Mouse (Mus musculus) lung, embryonic 16.5 days (tissue): ENCODE data around the gene Ppp2r3a. TPM values are rescaled to one million over a fixed set of nuclear protein-coding genes. Genes with fewer than 3 reads are reported as not detected.

ENCODE experiments used
- ATAC-seq: fragments of 200-750 bp; cut with Nextera tagmentation; 2 replicates; pipeline ENCODE4 v1.8.0; 2017; ENCODE audit warnings: low read depth, mild to moderate bottlenecking, moderate library complexity
- H3K27ac ChIP-seq: fragments of 300-500 bp; sonication (generic); 2 replicates; pipeline ENCODE4 v1.5.1; 2014; ENCODE audit warnings: mild to moderate bottlenecking, control low read depth, low read length
- H3K27me3 ChIP-seq: fragments of 300-500 bp; sonication (generic); 2 replicates; pipeline ENCODE4 v1.6.1; 2014; ENCODE audit warnings: low read depth, low read length, mixed read lengths; ENCODE audit not compliant: control insufficient read depth, insufficient read depth
- H3K36me3 ChIP-seq: fragments of 300-500 bp; sonication (generic); 2 replicates; pipeline ENCODE4 v1.6.1; 2014; ENCODE audit warnings: low read length; ENCODE audit not compliant: control insufficient read depth, insufficient read depth
- H3K4me1 ChIP-seq: fragments of 300-500 bp; sonication (generic); replicated peaks from 2 replicates; pipeline ENCODE4 v1.6.1; 2014; ENCODE audit warnings: low read length, mixed read lengths; ENCODE audit not compliant: control insufficient read depth, insufficient read depth
- H3K4me2 ChIP-seq: fragments of 300-500 bp; sonication (generic); 2 replicates; pipeline ENCODE4 v1.6.1; 2014; ENCODE audit warnings: low read depth, low read length, control low read depth
- H3K4me3 ChIP-seq: fragments of 300-500 bp; sonication (generic); 2 replicates; pipeline ENCODE4 v1.5.1; 2014; ENCODE audit warnings: mild to moderate bottlenecking, low read length, control low read depth
- H3K9ac ChIP-seq: fragments of 300-500 bp; sonication (generic); 2 replicates; pipeline ENCODE4 v1.6.1; 2014; ENCODE audit warnings: low read length, control low read depth
- H3K9me3 ChIP-seq: fragments of 300-500 bp; sonication (generic); 2 replicates; pipeline ENCODE4 v1.6.1; 2016; ENCODE audit warnings: low read length; ENCODE audit not compliant: control insufficient read depth
- WGBS: fragments of 180-500 bp; shearing (Covaris S2); extraction: QIAGEN DNeasy Blood & Tissue Kit; methylation state at CpG from one replicate; pipeline ENCODE4 v1.1.7; 2014; 5-methylcytosine and 5-hydroxymethylcytosine counted together
- polyA plus RNA-seq: library from polyadenylated mRNA; unstranded; fragments of >200 nt; fragmentation: Nextera tagmentation; extraction: Ambion mirVana; gene quantifications from 2 replicates; pipeline ENCODE4 v1.2.1, GENCODE M21; 2015

Ppp2r3a gene
- polyA plus RNA-seq, result 11.3 and 12.4 TPM in 2 replicates

- ATAC-seq, result peak; percentile 96
- WGBS, result 1% methylated on average over 31 of the region's 50 CpGs
These were observed at the start of gene Ppp2r3a for GRCm38 (mm10) chr9:101251644-101252337. TSS of gene Ppp2r3a (minus strand) at chr9:101251795.

DNA sequence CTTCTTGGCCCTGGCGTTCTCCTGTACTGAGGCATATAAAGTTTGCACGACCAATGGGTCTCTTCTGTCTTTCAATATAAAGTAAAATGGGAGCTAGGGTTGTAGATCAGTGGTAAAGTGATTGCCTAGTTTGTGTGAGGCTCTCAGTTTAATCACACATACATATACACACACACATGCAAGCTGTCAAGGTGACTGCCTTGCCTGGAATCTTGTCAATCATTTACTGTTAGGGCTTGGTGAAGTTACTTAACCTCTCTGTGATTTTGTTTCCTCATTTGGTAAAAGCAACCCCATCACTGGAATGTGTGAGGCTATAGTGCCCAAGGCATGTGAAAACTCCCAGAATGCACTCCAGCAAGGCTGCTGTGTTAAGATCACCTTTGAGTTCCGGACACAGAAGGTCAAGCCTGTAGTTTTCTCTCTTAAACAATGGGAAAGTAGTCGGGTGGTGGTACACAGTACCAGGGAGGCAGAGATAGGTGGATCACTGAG is 48.9 kb upstream of the Ppp2r3a start:
- Histone ChIP-seq H3K4me2 (no peak overlapping the region), H3K27me3 (no peaks in the 10 kb centered on the region), H3K4me1 (no peaks in the 10 kb centered on the region), H3K36me3 (no peaks in the 10 kb centered on the region), H3K9me3 (no peaks in the 10 kb centered on the region), H3K9ac (no peak overlapping the region), H3K4me3 (no peak overlapping the region), H3K27ac (no peak overlapping the region)
- WGBS, result 84% methylated on average over 4 of the region's 4 CpGs
- no peak for ATAC-seq

More at GRCm38 (mm10) chr9:101251644-101252337, at the start of gene Ppp2r3a:
- no peaks in the 10 kb centered on the region for H3K27me3 ChIP-seq
- H3K4me2 ChIP-seq, result peak within 1 kb of the TSS; percentile 67
- no peaks in the 10 kb centered on the region for H3K9me3 ChIP-seq
- peak within 1 kb of the TSS; percentile 93 for H3K4me3 ChIP-seq
- peak within 1 kb of the TSS; percentile 91 for H3K9ac ChIP-seq
- no peaks in the 10 kb centered on the region for H3K36me3 ChIP-seq
- peaks cover 4% of the 10 kb centered on the region; the same call in 1 of the 2 replicates for H3K4me1 ChIP-seq
- peak within 1 kb of the TSS; percentile 99 for H3K27ac ChIP-seq

GRCm38 (mm10) chr9:101291676-101292660 is 40.4 kb upstream of the Ppp2r3a start:
- H3K4me3 ChIP-seq, result no peak overlapping the region
- H3K9me3 ChIP-seq, result no peaks in the 10 kb centered on the region; the same call in 1 of the 2 replicates
- no peaks in the 10 kb centered on the region for H3K36me3 ChIP-seq
- WGBS, result 64% methylated on average over 19 of the region's 19 CpGs
- H3K4me2 ChIP-seq, result no peak overlapping the region
- no peaks in the 10 kb centered on the region; the same call in 1 of the 2 replicates for H3K4me1 ChIP-seq
- H3K27ac ChIP-seq, result no peak overlapping the region
- ATAC-seq, result no peak
- H3K27me3 ChIP-seq, result no peaks in the 10 kb centered on the region
- no peak overlapping the region for H3K9ac ChIP-seq

DNA sequence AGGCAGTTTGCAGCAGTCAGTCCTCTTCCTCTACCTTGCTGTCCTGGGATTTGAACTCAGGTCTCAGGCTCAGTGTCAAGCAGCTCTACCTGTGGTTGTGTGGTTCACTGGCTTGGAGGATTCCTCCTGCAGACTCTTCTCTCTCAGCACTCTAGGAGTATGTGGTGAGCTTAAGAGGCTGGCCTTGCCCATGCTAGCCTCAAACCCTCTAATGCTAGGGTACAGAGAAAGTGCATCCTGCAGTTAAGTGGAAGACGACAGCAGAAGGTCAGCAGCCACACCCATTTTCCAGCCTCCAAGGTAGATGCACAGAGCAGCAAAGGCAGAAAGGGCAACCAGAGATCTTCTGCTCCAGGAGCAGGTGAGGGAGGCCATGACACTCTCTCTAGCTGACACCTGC is 39.3 kb upstream of the Ppp2r3a start:
- no peak overlapping the region for H3K4me2 ChIP-seq
- no peaks in the 10 kb centered on the region for H3K36me3 ChIP-seq
- H3K27ac ChIP-seq, result no peak overlapping the region
- H3K27me3 ChIP-seq, result no peaks in the 10 kb centered on the region
- no peak overlapping the region for H3K4me3 ChIP-seq
- no peaks in the 10 kb centered on the region; the same call in 1 of the 2 replicates for H3K4me1 ChIP-seq
- ATAC-seq, result no peak
- H3K9ac ChIP-seq, result no peak overlapping the region
- no peaks in the 10 kb centered on the region; the same call in 1 of the 2 replicates for H3K9me3 ChIP-seq
- WGBS, result 69% methylated on average over 1 of the region's 1 CpGs

- H3K4me2 ChIP-seq, result peak overlapping the region; percentile 21
- H3K4me3 ChIP-seq, result 0 out of 2 replicates have a peak overlapping the region, but pooled peaks have one; percentile 1
- H3K4me1 ChIP-seq, result no peaks in the 10 kb centered on the region; the same call in 1 of the 2 replicates
- no peaks in the 10 kb centered on the region for H3K27me3 ChIP-seq
- H3K36me3 ChIP-seq, result no peaks in the 10 kb centered on the region
- H3K9ac ChIP-seq, result no peak overlapping the region
- H3K9me3 ChIP-seq, result no peaks in the 10 kb centered on the region; the same call in 1 of the 2 replicates
- WGBS, result 52% methylated on average over 11 of the region's 11 CpGs
- ATAC-seq, result no peak
- H3K27ac ChIP-seq, result no peak overlapping the region
These were observed 38.2 kb upstream of the Ppp2r3a start for GRCm38 (mm10) chr9:101289750-101290149.

- Histone ChIP-seq H3K27me3 (no peaks in the 10 kb centered on the region), H3K9ac (no peak overlapping the region), H3K36me3 (no peaks in the 10 kb centered on the region), H3K4me1 (no peaks in the 10 kb centered on the region; the same call in 1 of the 2 replicates), H3K4me3 (0 out of 2 replicates have a peak overlapping the region, but pooled peaks have one; percentile 1), H3K9me3 (no peaks in the 10 kb centered on the region; the same call in 1 of the 2 replicates), H3K4me2 (peak overlapping the region; percentile 21), H3K27ac (no peak overlapping the region)
- no peak for ATAC-seq
- WGBS, result 83% methylated on average over 14 of the region's 14 CpGs
These were observed 37.5 kb upstream of the Ppp2r3a start for GRCm38 (mm10) chr9:101288901-101289647.

DNA sequence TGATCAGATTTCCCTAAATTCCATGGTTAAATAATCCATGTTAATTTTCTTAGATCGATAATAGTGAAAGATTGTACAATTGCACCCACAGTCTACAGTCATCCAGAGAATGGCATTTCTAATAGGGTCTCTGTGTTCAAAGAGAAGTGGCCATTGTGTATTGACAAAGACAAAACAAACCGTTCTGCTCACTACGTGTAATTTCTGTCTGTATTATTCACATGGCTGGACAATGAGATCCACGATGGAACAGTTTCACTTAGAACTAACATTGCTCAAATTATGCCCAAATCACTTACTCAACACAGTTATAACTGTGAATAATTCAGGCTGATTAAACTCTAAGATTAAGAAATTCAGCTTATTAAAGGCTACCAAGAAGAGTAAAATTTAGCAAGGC is 35.2 kb upstream of the Ppp2r3a start:
- H3K4me1 ChIP-seq, result no peaks in the 10 kb centered on the region; the same call in 1 of the 2 replicates
- H3K9me3 ChIP-seq, result no peaks in the 10 kb centered on the region
- no peaks in the 10 kb centered on the region for H3K36me3 ChIP-seq
- no peak overlapping the region for H3K9ac ChIP-seq
- H3K27me3 ChIP-seq, result no peaks in the 10 kb centered on the region
- no peak overlapping the region for H3K27ac ChIP-seq
- no peak overlapping the region for H3K4me3 ChIP-seq
- no peak overlapping the region for H3K4me2 ChIP-seq
- 67% methylated on average over 4 of the region's 4 CpGs for WGBS
- no peak for ATAC-seq

DNA sequence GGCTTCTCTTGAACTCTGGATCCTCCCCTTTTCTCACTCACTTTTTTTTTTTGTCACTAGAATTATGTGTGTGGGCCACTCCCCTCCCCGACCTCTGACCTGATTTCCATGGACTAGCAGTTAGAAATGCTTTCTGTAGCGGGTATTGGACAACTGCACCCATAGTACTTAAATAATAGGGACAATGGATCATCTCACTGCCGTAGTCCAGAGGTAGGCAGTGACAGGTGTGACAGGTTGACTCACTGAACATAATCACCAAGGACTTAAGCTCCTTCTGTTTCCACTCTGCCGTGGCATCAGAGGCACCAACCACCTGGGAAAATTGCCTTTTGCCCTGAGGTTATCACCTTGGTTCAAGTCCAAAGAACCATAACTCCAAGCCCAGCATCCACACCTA is 32.5 kb upstream of the Ppp2r3a start:
- no peak overlapping the region for H3K27ac ChIP-seq
- no peak overlapping the region for H3K4me3 ChIP-seq
- H3K9ac ChIP-seq, result no peak overlapping the region
- WGBS, result 63% methylated on average over 4 of the region's 4 CpGs
- no peaks in the 10 kb centered on the region for H3K9me3 ChIP-seq
- no peak overlapping the region for H3K4me2 ChIP-seq
- ATAC-seq, result no peak
- no peaks in the 10 kb centered on the region for H3K4me1 ChIP-seq
- H3K36me3 ChIP-seq, result no peaks in the 10 kb centered on the region
- no peaks in the 10 kb centered on the region for H3K27me3 ChIP-seq
